ENCODE assay signal across 8 mouse cellular contexts in genomic region chr7:80904921-80905515, GRCm38 (mm10). TPM values are rescaled to one million over a fixed set of nuclear protein-coding genes. Genes with fewer than 3 reads are reported as not detected.
DNase-seq lines count a peak whose midpoint lies in the region; ATAC-seq lines count a peak whose summit lies in the region.

Gene Nmb (minus strand): TSS chr7:80905076.

- H3K4me1 ChIP-seq in hindbrain, embryonic 11.5 days (replicated peaks; ENCODE audit: control insufficient read depth, insufficient read depth, low read length): peaks cover 3% of the 10 kb centered on the region; the same call in 1 of the 2 replicates

- no peaks in the 10 kb centered on the region for H3K36me3 ChIP-seq in hindbrain, embryonic 11.5 days (ENCODE audit: control insufficient read depth, insufficient read depth, low read length)

- peak within 1 kb of the TSS; percentile 67 for H3K9ac ChIP-seq in hindbrain, embryonic 11.5 days (ENCODE audit: low read depth, low read length)

- H3K9me3 ChIP-seq in hindbrain, embryonic 11.5 days (ENCODE audit: control insufficient read depth, low read length): no peaks in the 10 kb centered on the region

- 3% methylated on average over 19 of the region's 19 CpGs for WGBS in hindbrain, embryonic 11.5 days

- peak; percentile 63 to 68 for DNase-seq in adrenal gland, adult 18-20 months (ENCODE audit: low spot score in 2 of 2)
- DNase-seq in frontal cortex, postnatal 36 days (ENCODE audit: low spot score in 2 of 2): peak; percentile 52 to 56
- peak; percentile 86 for DNase-seq in hindbrain, embryonic 11.5 days (ENCODE audit: low spot score)
- DNase-seq in layer of hippocampus, postnatal 14 days (ENCODE audit: low spot score in 2 of 2): peak; percentile 59 to 63
- DNase-seq in lung, postnatal 4 days: peak; percentile 78 to 80
- peak; percentile 37 to 64 for DNase-seq in right cerebral cortex, adult 2 months (ENCODE audit: low spot score in 2 of 2)
- peak; percentile 58 to 75 for DNase-seq in urinary bladder, postnatal 4 days (ENCODE audit: low spot score in 2 of 2)

- peak within 1 kb of the TSS; percentile 31 for H3K4me3 ChIP-seq in hindbrain, embryonic 11.5 days (ENCODE audit: low read depth, low read length)

- no peaks in the 10 kb centered on the region for H3K27me3 ChIP-seq in hindbrain, embryonic 11.5 days (ENCODE audit: control insufficient read depth, insufficient read depth, low read length)

- H3K4me2 ChIP-seq in hindbrain, embryonic 11.5 days (replicated peaks; ENCODE audit: low read depth, low read length): peak within 1 kb of the TSS; percentile 81

- no peak within 1 kb of the TSS for H3K27ac ChIP-seq in hindbrain, embryonic 11.5 days (ENCODE audit: low read depth, low read length)

- peak; percentile 34 for ATAC-seq in common myeloid progenitor, adult 5-6 weeks (replicated peaks; ENCODE audit: low read depth, poor library complexity, severe bottlenecking)
- peak; percentile 55 for ATAC-seq in hindbrain, embryonic 11.5 days (ENCODE audit: low FRiP score)

RNA-seq across cellular contexts. Expression of gene Nmb, which starts in this region (rescaled TPM):
- 1 to 10 TPM; 2.6 to 3.3 TPM for total RNA-seq in adrenal gland, adult 18-20 months (2021)
- not detected in 2 replicates for total RNA-seq in common myeloid progenitor, adult 5-6 weeks (2017)
- 6.7 and 7.0 TPM in 2 replicates for polyA plus RNA-seq in hindbrain, embryonic 11.5 days (2014; fragmentation: Nextera tagmentation; extraction: Ambion mirVana)
- 10 to 100 TPM in 1 of 2 experiments, 1 to 10 TPM in 1; 9.6 to 11.8 TPM for total RNA-seq in layer of hippocampus, postnatal 14 days (2021)

Comparison
In these comparisons a context has a peak if more than half of its experiments do, and no peak if none do; other contexts are left out.
1. Peak in ATAC-seq in common myeloid progenitor, adult 5-6 weeks; RNA of the gene not detected or under 1 TPM.